Mouse (Mus musculus): ENCODE data around the gene Hpse.

GRCm38 (mm10) chr5:100643253-100643990, 76.1 kb downstream of the Hpse start:
- TF ChIP-seq CTCF (IDR thresholded peaks at IDR 0.05; ENCODE audit: low read depth): no peak
- TF ChIP-seq EP300 (IDR thresholded peaks at IDR 0.05; ENCODE audit: low read depth): no peak

Data from liver, embryonic 14.5 days (tissue).